Mouse (Mus musculus): ENCODE measurements at regions not wholly inside any gene's neighbourhood (a gene's known extent, or its start where the extent isn't known, plus 50 kb on each side); places are given as distances from the start of the nearest gene placed in this dataset.
"Not testable (repeated sequence)": the region's sequence is repeated elsewhere in the genome, so short reads cannot be mapped to it uniquely, and the experiment has no call there.

DNA sequence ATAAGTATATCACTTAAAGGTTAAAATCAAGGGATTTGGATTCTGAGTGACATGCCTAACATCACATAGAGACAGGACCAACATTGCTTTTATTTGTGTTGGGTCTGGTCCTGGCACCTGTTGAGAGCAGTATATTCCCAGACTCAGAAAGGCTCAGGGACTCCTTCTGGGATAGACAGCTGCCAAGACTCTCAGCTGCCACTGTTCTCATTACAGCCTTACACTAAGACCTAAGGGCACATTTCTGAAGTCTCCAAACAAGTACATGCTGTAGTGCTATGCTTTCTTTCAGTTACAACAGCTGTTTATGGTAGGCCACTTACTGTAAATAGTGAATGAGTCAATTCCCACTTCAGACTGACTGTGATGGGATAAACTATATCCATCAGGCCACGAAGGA lies 77.7 kb upstream of the Fam13a start:
- ATAC-seq (replicated peaks): no peak
- H3K4me2 ChIP-seq (replicated peaks): no peak overlapping the region
- H3K9ac ChIP-seq (replicated peaks): no peak overlapping the region
- no peaks in the 10 kb centered on the region for H3K9me3 ChIP-seq
- H3K27ac ChIP-seq (replicated peaks): no peak overlapping the region
- H3K36me3 ChIP-seq: no peaks in the 10 kb centered on the region
- H3K4me1 ChIP-seq: no peaks in the 10 kb centered on the region
- 69% methylated on average over 1 of the region's 1 CpGs for WGBS
- no peaks in the 10 kb centered on the region for H3K27me3 ChIP-seq
- no peak overlapping the region for H3K4me3 ChIP-seq

GRCm38 (mm10) chr6:59103936-59104335 lies 79.6 kb upstream of the Fam13a start:
- Histone ChIP-seq H3K4me1 (no peaks in the 10 kb centered on the region), H3K4me2 (replicated peaks) (no peak overlapping the region), H3K9ac (replicated peaks) (no peak overlapping the region), H3K36me3 (no peaks in the 10 kb centered on the region), H3K27ac (replicated peaks) (no peak overlapping the region), H3K9me3 (no peaks in the 10 kb centered on the region), H3K27me3 (no peaks in the 10 kb centered on the region), H3K4me3 (no peak overlapping the region)
- ATAC-seq (replicated peaks): no peak
- WGBS: 54% methylated on average over 2 of the region's 2 CpGs

DNA sequence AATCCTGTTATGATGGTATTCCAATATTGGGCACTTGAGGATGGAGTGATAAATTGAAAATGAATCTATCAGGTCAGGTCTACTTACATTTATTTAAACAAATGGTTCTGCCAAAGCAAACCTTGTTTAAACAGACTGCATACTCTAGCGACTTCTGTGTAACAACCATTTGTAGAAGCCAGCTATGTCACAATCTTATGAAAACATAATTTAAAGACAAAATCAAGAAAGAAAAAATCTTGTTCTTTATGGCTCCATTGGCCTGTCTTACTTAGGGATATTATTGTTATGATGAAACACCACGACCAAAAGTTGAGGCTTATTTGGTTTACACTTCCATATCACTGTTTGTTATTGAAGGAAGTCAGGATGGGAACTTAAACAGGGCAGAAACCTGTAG lies 80.1 kb upstream of the Fam13a start:
- Histone ChIP-seq H3K27me3 (no peaks in the 10 kb centered on the region), H3K9ac (replicated peaks) (no peak overlapping the region), H3K27ac (replicated peaks) (no peak overlapping the region), H3K4me2 (replicated peaks) (no peak overlapping the region), H3K4me3 (no peak overlapping the region), H3K9me3 (no peaks in the 10 kb centered on the region), H3K36me3 (no peaks in the 10 kb centered on the region), H3K4me1 (no peaks in the 10 kb centered on the region)
- ATAC-seq (replicated peaks): no peak
- 87% methylated on average over 2 of the region's 2 CpGs for WGBS

DNA sequence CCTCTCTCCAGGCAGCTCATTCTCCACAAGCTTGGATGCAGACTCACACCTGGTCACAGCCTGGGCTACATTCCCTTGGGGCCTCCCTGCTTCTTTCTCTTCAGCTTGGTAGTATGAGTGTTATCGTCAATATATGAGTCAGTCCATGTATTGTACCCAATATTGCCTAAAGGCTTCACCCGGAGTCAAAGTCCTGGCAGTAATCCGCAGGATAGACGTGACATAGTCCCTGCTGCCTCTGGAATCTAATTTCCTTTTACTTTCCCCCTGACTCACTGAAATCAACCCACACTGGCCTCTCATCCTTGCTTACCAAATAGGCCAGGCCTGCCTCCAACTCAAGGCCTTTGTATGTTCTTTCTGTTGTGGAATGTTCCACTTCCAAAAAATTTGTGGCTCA lies 83.8 kb upstream of the Fam13a start:
- Histone ChIP-seq H3K36me3 (no peaks in the 10 kb centered on the region), H3K9me3 (no peaks in the 10 kb centered on the region), H3K4me3 (no peak overlapping the region), H3K4me2 (replicated peaks) (no peak overlapping the region), H3K4me1 (no peaks in the 10 kb centered on the region), H3K27me3 (no peaks in the 10 kb centered on the region), H3K9ac (replicated peaks) (no peak overlapping the region), H3K27ac (replicated peaks) (no peak overlapping the region)
- ATAC-seq (replicated peaks): no peak
- WGBS: 89% methylated on average over 4 of the region's 4 CpGs

DNA sequence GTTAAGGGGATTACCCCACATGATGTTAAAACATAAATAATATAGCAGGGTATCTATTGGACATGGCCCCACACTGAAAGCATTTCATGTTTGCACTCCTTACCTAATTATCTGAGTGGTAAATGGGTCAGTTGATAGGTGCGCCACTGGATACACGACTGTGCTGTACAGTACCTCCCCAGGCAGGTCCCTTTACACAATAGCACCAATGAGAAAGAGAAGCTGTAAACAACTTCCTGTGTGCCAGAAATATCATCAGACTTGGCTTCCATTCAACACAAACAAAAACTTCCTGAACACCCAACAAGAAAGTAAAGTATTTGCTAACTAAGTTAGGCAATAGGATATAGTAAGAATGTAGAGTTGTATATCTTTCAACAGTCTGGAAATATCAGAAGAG lies 76.3 kb upstream of the Tigd2 start:
- H3K27ac ChIP-seq (replicated peaks): no peak overlapping the region; the same call in 1 of the 2 replicates
- H3K27me3 ChIP-seq: no peaks in the 10 kb centered on the region
- no peaks in the 10 kb centered on the region for H3K4me1 ChIP-seq
- H3K4me3 ChIP-seq: no peak overlapping the region
- WGBS: 65% methylated on average over 2 of the region's 2 CpGs
- no peaks in the 10 kb centered on the region for H3K9me3 ChIP-seq
- H3K4me2 ChIP-seq (replicated peaks): no peak overlapping the region
- no peak overlapping the region for H3K9ac ChIP-seq (replicated peaks)
- H3K36me3 ChIP-seq: no peaks in the 10 kb centered on the region
- ATAC-seq (replicated peaks): no peak; the same call in 1 of the 2 replicates

GRCm38 (mm10) chr6:59133800-59134199 lies 74.9 kb upstream of the Tigd2 start:
- H3K27ac ChIP-seq (replicated peaks); H3K36me3 ChIP-seq; H3K27me3 ChIP-seq; ATAC-seq (replicated peaks); H3K4me3 ChIP-seq; H3K9me3 ChIP-seq; H3K4me2 ChIP-seq (replicated peaks); H3K9ac ChIP-seq (replicated peaks); H3K4me1 ChIP-seq: not testable (repeated sequence)
- WGBS: 100% methylated on average over 1 of the region's 1 CpGs

DNA sequence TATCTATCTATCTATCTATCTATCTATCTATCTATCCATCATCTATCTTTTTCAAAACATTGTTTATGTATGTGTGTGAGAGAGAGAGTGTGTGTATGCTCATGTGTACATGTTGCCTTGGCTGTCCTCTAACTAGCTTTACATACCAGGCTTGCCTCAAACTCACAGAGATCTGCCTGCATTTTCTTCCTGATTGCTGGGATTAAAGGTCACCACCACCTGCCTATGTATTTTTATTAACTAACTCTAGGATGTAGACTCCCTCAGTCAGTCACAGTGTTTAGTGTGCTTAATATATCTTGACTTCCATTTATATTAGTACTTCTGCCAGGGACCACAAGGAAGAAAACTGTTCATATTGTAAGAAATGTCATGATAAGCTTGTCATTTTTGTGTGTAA lies 69.0 kb upstream of the Tigd2 start:
- no peaks in the 10 kb centered on the region for H3K36me3 ChIP-seq
- no peak overlapping the region for H3K9ac ChIP-seq (replicated peaks)
- no peak for ATAC-seq (replicated peaks)
- H3K4me1 ChIP-seq: no peaks in the 10 kb centered on the region
- H3K27me3 ChIP-seq: no peaks in the 10 kb centered on the region
- H3K4me3 ChIP-seq: no peak overlapping the region
- H3K4me2 ChIP-seq (replicated peaks): no peak overlapping the region
- no peak overlapping the region for H3K27ac ChIP-seq (replicated peaks)
- no peaks in the 10 kb centered on the region for H3K9me3 ChIP-seq

- no peak overlapping the region for H3K9ac ChIP-seq (replicated peaks)
- H3K4me1 ChIP-seq: no peaks in the 10 kb centered on the region
- no peak for ATAC-seq (replicated peaks)
- no peak overlapping the region for H3K4me2 ChIP-seq (replicated peaks)
- H3K27me3 ChIP-seq: no peaks in the 10 kb centered on the region
- no peak overlapping the region for H3K27ac ChIP-seq (replicated peaks)
- H3K9me3 ChIP-seq: no peaks in the 10 kb centered on the region
- H3K36me3 ChIP-seq: no peaks in the 10 kb centered on the region
- H3K4me3 ChIP-seq: no peak overlapping the region
These were observed 66.6 kb upstream of the Tigd2 start for GRCm38 (mm10) chr6:59142050-59142449.

DNA sequence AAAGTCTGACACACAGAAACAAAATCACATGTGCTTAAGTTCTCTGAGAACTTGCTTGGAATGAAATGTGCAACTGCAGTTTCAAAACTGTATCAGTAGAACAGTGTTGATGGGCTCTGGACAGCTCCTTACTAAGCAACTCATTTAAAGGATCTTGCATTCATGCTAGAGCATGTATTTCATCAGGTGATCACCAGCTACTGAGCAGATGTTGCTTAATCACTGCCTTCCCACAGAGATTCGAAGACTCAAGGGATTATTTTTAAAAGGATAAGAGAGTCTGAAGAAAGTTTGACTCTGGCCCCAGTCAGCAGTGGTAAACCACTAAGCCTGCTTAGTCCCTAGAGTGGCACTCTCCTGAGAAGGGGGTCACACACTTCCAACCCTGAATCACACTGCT lies 61.2 kb upstream of the Tigd2 start:
- Histone ChIP-seq H3K4me2 (replicated peaks) (no peak overlapping the region), H3K27me3 (no peaks in the 10 kb centered on the region), H3K27ac (replicated peaks) (no peak overlapping the region), H3K4me3 (no peak overlapping the region), H3K36me3 (no peaks in the 10 kb centered on the region), H3K9me3 (no peaks in the 10 kb centered on the region), H3K4me1 (no peaks in the 10 kb centered on the region), H3K9ac (replicated peaks) (no peak overlapping the region)
- WGBS: 77% methylated on average over 1 of the region's 1 CpGs
- no peak for ATAC-seq (replicated peaks)

DNA sequence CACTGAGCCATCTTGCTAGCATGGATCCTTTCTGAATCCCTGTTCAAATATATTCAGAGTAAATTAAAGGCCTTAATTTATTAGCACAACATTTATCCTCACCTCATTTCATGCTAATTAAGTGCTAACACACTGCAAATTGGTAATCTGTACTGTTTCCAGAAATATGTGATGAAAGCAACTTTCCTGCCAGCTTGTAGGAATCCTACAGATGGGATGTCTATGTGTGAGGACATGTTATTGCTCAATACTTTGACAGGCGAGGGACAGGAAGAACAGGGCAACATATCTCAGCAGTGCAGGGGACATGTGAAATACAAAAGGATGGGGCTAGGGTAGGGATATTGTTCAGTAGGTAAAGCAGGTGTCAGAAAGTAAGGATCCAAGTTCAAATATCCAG lies 53.0 kb upstream of the Tigd2 start:
- no peak overlapping the region for H3K9ac ChIP-seq (replicated peaks)
- no peaks in the 10 kb centered on the region for H3K27me3 ChIP-seq
- no peaks in the 10 kb centered on the region for H3K9me3 ChIP-seq
- WGBS: 54% methylated on average over 1 of the region's 1 CpGs
- ATAC-seq (replicated peaks): peak; percentile 83
- H3K4me1 ChIP-seq: peaks cover 9% of the 10 kb centered on the region
- no peaks in the 10 kb centered on the region for H3K36me3 ChIP-seq
- peak overlapping the region; percentile 38; the same call in 1 of the 2 replicates for H3K27ac ChIP-seq (replicated peaks)
- H3K4me2 ChIP-seq (replicated peaks): no peak overlapping the region
- no peak overlapping the region for H3K4me3 ChIP-seq

Data from forebrain, embryonic 15.5 days (tissue).